Mouse (Mus musculus) C2C12 (cell line): Measurements from ENCODE around the gene Fbn1. TPM values are rescaled to one million over a fixed set of nuclear protein-coding genes. Genes with fewer than 3 reads are reported as not detected.
A peak's percentile ranks its signal among the peaks of the same experiment; 100 is the strongest.

Experiments used
- H3K27me3 ChIP-seq: one replicate; pipeline ENCODE4 v1.6.1; 2011; ENCODE audit not compliant: control insufficient read depth, insufficient read depth, insufficient read length
- H3K36me3 ChIP-seq: one replicate; pipeline ENCODE4 v1.6.1; 2011; ENCODE audit not compliant: control insufficient read depth, insufficient read depth
- H3K4me3 ChIP-seq: one replicate; pipeline ENCODE4 v1.5.1; 2011; ENCODE audit warnings: mild to moderate bottlenecking, control low read depth; ENCODE audit not compliant: poor library complexity, insufficient read depth, severe bottlenecking
- H3K79me2 ChIP-seq: one replicate; pipeline ENCODE4 v1.6.1; 2011; ENCODE audit not compliant: control insufficient read depth, insufficient read depth
- H3K79me3 ChIP-seq: one replicate; pipeline ENCODE4 v1.6.1; 2011; ENCODE audit warnings: low read depth, control low read depth
- H3ac ChIP-seq: one replicate; pipeline ENCODE3; 2011; ENCODE audit warnings: low read depth; ENCODE audit not compliant: control insufficient read depth, insufficient read length
- CEBPB ChIP-seq: IDR thresholded peaks from one replicate; pipeline ENCODE4 v1.6.1; 2011; ENCODE audit warnings: low read depth, mild to moderate bottlenecking, control low read depth, moderate library complexity
- CTCF ChIP-seq: IDR thresholded peaks from one replicate; pipeline ENCODE4 v1.5.1; 2011; ENCODE audit not compliant: control insufficient read depth, insufficient read depth, insufficient read length
- FOSL1 ChIP-seq: IDR thresholded peaks from one replicate; pipeline ENCODE4 v1.8.0; 2011; ENCODE audit warnings: mild to moderate bottlenecking, low read length; ENCODE audit not compliant: poor library complexity, insufficient read depth, severe bottlenecking
- MAX ChIP-seq: IDR thresholded peaks from one replicate; pipeline ENCODE4 v1.6.1; 2011; ENCODE audit warnings: mild to moderate bottlenecking, control low read depth
- MYOD1 ChIP-seq: IDR thresholded peaks from one replicate; pipeline ENCODE4 v1.6.1; 2011; ENCODE audit warnings: low read depth; ENCODE audit not compliant: control insufficient read depth, insufficient read length
- MYOG ChIP-seq: IDR thresholded peaks from one replicate; pipeline ENCODE4 v1.6.1; 2011; ENCODE audit not compliant: control insufficient read depth, insufficient read length; ENCODE audit errors: extremely low read depth
- USF1 ChIP-seq: IDR thresholded peaks from one replicate; pipeline ENCODE4 v1.6.1; 2011; ENCODE audit warnings: low read depth, mild to moderate bottlenecking, control low read depth, moderate library complexity
- long read RNA-seq, 2 experiments: library from polyadenylated mRNA; unstranded; transcript quantifications; one replicate each; pipeline ENCODE4 v2.0.0; 2019 to 2020
- polyA plus RNA-seq: library from polyadenylated mRNA; unstranded; fragments of >200 nt; fragmentation: generic; extraction: Trizol; gene quantifications from one replicate; pipeline ENCODE4 v1.2.1, GENCODE M21; 2012; ENCODE audit warnings: missing spikeins

Fbn1 gene
- 14.8 TPM for polyA plus RNA-seq
- long read RNA-seq, experiment 1, partial matches to known transcripts: 6 of 7 reads
- long read RNA-seq, experiment 1, other reads (novel, unspliced or antisense): 1 of 7 reads
- long read RNA-seq, experiment 2, partial matches to known transcripts: 14 of 16 reads
- long read RNA-seq, experiment 2, other reads (novel, unspliced or antisense): 1 of 16 reads

- peak within 1 kb of the TSS; percentile 18 for H3K4me3 ChIP-seq
- peaks cover 32% of the 10 kb centered on the region for H3K79me2 ChIP-seq
- peaks cover 13% of the 10 kb centered on the region for H3K79me3 ChIP-seq
- H3K27me3 ChIP-seq: no peaks in the 10 kb centered on the region
- TF ChIP-seq MYOG: no peak
- no peak for TF ChIP-seq CEBPB
- no peak for TF ChIP-seq MYOD1
- no peak for TF ChIP-seq CTCF
- no peak for TF ChIP-seq FOSL1
- TF ChIP-seq MAX: no peak
- no peak for TF ChIP-seq USF1
- peak within 1 kb of the TSS; percentile 38 for H3ac ChIP-seq
- H3K36me3 ChIP-seq: peaks cover 3% of the 10 kb centered on the region
Measured at GRCm38 (mm10) chr2:125507893-125508292, at the start of gene Fbn1. TSS of gene Fbn1 (minus strand) at chr2:125507993.

DNA sequence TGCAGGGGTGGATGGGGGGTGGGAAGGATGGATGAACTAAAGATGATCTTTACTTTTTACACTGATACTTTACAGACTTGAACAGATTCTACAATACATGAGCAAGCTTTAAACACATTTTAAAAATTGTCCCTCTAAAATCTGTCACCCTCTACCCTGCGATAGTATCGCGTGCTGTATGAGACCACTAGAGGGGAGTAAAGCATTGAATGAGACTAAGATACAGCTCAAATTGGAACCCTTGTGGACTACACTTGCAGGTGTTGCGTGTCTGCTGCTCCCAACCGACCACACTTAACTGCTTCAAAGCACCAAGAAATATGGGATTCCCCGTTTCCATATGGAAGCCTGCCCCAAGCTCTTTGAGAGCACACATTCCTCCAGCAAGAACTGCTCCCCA is 48.0 kb upstream of the Fbn1 start:
- Histone ChIP-seq H3K36me3 (no peaks in the 10 kb centered on the region), H3K79me2 (no peaks in the 10 kb centered on the region), H3ac (no peak overlapping the region), H3K27me3 (no peaks in the 10 kb centered on the region), H3K4me3 (no peak overlapping the region), H3K79me3 (no peaks in the 10 kb centered on the region)
- TF ChIP-seq USF1: no peak
- TF ChIP-seq CTCF: no peak
- TF ChIP-seq MYOG: no peak
- no peak for TF ChIP-seq FOSL1
- no peak for TF ChIP-seq MAX
- no peak for TF ChIP-seq CEBPB

GRCm38 (mm10) chr2:125548806-125549578 is 41.2 kb upstream of the Fbn1 start:
- Histone ChIP-seq H3K36me3 (no peaks in the 10 kb centered on the region), H3K79me3 (no peaks in the 10 kb centered on the region), H3ac (no peak overlapping the region)

DNA sequence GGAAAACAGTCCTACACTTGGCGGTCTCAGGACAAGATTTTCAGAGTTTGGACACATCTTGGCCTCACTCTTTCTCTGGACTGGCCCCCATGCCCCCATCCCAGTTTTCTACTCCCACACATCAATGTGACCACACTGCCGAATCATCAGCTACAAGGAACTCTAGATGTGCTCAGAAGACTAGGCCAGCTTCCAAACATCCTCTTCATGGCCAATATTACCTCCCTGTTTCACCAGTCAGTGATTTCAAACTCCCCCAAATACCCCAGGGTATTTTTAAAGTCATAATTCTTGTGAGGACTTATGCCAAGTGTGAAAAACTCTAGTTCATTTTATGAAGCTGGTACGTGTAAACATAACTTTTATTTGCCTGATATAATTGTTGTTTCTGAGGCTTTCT is 37.2 kb upstream of the Fbn1 start:
- no peaks in the 10 kb centered on the region for H3K79me3 ChIP-seq

More at GRCm38 (mm10) chr2:125548806-125549578, 41.2 kb upstream of the Fbn1 start:
- H3K4me3 ChIP-seq: no peak overlapping the region
- no peaks in the 10 kb centered on the region for H3K27me3 ChIP-seq
- TF ChIP-seq MYOG (no peak), CTCF (no peak), MAX (peak; percentile 41), FOSL1 (peak; percentile 70), MYOD1 (peak; percentile 65), CEBPB (peak; percentile 26), USF1 (no peak)
- H3K79me2 ChIP-seq: no peaks in the 10 kb centered on the region

DNA sequence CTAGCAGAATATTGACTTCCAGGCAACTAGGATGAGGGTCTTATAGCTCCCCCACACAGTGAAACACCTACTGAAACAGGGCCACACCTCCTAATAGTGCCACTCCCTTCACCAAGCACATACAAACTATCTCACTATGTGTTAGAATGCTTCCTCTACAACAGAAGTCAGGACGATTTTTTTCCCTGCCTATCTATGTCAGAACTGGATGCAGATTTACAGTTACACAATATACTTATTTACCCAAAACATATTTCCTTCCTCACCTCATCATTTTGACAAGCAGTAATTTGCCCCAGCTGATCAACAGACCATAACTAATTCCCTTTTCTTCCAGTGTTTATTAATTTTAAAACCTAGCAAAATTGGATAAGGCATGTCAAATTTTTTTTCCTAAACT is 35.9 kb upstream of the Fbn1 start:
- no peak overlapping the region for H3ac ChIP-seq
- no peaks in the 10 kb centered on the region for H3K27me3 ChIP-seq
- H3K79me3 ChIP-seq: no peaks in the 10 kb centered on the region
- no peak overlapping the region for H3K4me3 ChIP-seq
- H3K36me3 ChIP-seq: no peaks in the 10 kb centered on the region
- no peaks in the 10 kb centered on the region for H3K79me2 ChIP-seq
- TF ChIP-seq USF1: no peak

More for the DNA sequence above, 37.2 kb upstream of the Fbn1 start:
- no peak overlapping the region for H3K4me3 ChIP-seq
- no peaks in the 10 kb centered on the region for H3K27me3 ChIP-seq
- H3K36me3 ChIP-seq: no peaks in the 10 kb centered on the region
- no peaks in the 10 kb centered on the region for H3K79me2 ChIP-seq
- TF ChIP-seq MAX: no peak
- TF ChIP-seq USF1: no peak
- no peak for TF ChIP-seq CEBPB
- no peak for TF ChIP-seq MYOD1
- no peak for TF ChIP-seq FOSL1
- no peak for TF ChIP-seq CTCF
- no peak for TF ChIP-seq MYOG
- H3ac ChIP-seq: no peak overlapping the region

DNA sequence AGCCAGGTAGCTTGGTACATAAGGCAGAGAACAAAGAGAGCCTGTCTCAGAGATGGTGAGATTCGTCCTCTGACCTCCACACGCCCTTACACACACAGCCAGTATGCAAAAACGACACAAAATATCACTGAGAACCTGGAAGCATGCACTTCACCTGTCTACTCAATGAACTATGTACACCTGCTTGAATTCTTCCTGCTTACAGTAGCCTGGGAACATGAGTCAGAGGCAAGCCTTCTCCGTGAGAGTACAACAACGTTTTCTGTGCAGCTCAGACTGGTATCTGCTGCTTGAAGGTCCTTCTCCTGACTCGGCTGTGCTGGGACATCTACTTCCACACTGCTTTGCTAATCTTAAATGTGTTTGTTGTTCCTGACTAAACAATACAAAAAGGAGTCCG is 33.7 kb upstream of the Fbn1 start:
- Histone ChIP-seq H3K79me3 (no peaks in the 10 kb centered on the region), H3K27me3 (no peaks in the 10 kb centered on the region), H3ac (no peak overlapping the region), H3K36me3 (no peaks in the 10 kb centered on the region), H3K4me3 (no peak overlapping the region), H3K79me2 (no peaks in the 10 kb centered on the region)
- TF ChIP-seq USF1 (no peak), MYOD1 (no peak), CTCF (no peak), MYOG (no peak), CEBPB (no peak), MAX (no peak), FOSL1 (no peak)
